ENCODE assay signal across 9 mouse cellular contexts in the genomic region with DNA sequence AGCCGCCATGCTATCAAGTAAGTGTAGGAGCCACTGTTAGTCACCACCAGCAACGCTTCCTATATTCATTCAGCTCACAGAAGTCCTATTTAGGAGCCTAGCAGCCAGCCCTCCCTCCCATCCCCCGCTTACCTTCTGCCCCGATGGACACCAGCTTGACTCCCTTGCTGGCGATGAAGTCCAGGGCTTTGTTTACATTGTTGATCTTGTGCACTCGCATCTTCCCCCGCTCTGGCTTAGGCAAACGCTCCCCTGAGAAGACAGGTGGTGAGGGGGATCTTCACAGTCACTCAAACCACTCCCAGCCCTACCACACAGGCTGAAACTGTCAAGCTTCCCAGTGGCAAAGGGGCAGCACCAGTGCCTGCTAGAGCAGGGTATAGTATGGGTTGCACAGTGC. TPM values are rescaled to one million over a fixed set of nuclear protein-coding genes. Genes with fewer than 3 reads are reported as not detected.
A peak's percentile ranks its signal among the peaks of the same experiment; 100 is the strongest.
DNase-seq lines count a peak whose midpoint lies in the region; ATAC-seq and TF ChIP-seq lines count a peak whose summit lies in the region.
"Had no signal": no experiment of that assay in that cellular context is flagged by ENCODE, and none has a peak within 500 bp of the region (broad histone marks: within the 10 kb centered on the region; RNA-seq: fewer than 3 reads in every experiment).

No protein-coding gene starts in this region.

- TF ChIP-seq CTCF in layer of hippocampus, adult 2 months (conservative IDR thresholded peaks at IDR 0.05): no peak
- TF ChIP-seq CTCF in embryonic fibroblast, embryonic 13.5 days (IDR thresholded peaks at IDR 0.05; ENCODE audit: borderline replicate concordance, insufficient read depth, low read length): no peak

- no peak overlapping the region for H3K4me2 ChIP-seq in neural tube, embryonic 15.5 days
- H3K4me2 ChIP-seq: midbrain, embryonic 13.5 days had no signal

- ATAC-seq in neural tube, embryonic 15.5 days (ENCODE audit: low FRiP score): no peak
- no peak for ATAC-seq in erythroblast, adult 5-6 weeks (replicated peaks; ENCODE audit: low FRiP score, poor library complexity, severe bottlenecking)
- ATAC-seq: midbrain, embryonic 13.5 days had no signal

- no peak overlapping the region for H3K9ac ChIP-seq in neural tube, embryonic 15.5 days (replicated peaks)
- H3K9ac ChIP-seq: midbrain, embryonic 13.5 days had no signal

- H3K27me3 ChIP-seq in heart, embryonic 10.5 days (ENCODE audit: insufficient read depth, poor library complexity, severe bottlenecking): no peaks in the 10 kb centered on the region
- H3K27me3 ChIP-seq in neural tube, embryonic 15.5 days (replicated peaks): no peaks in the 10 kb centered on the region
- H3K27me3 ChIP-seq: midbrain, embryonic 13.5 days had no signal

- DNase-seq in heart, embryonic 10.5 days (ENCODE audit: low spot score): no peak
- DNase-seq in heart, adult 18-20 months: no peak
- no peak for DNase-seq in layer of hippocampus, adult 2 months (ENCODE audit: low spot score in 2 of 2)
- DNase-seq in layer of hippocampus, adult 8-10 months (ENCODE audit: low spot score in 2 of 2): no peak
- DNase-seq in adrenal gland, adult 2 months: no peak

- H3K27ac ChIP-seq in heart, embryonic 10.5 days: peak overlapping the region; percentile 88; the same call in 1 of the 2 replicates
- peak overlapping the region; percentile 92 for H3K27ac ChIP-seq in layer of hippocampus, adult 2 months
- H3K27ac ChIP-seq in embryonic fibroblast, embryonic 13.5 days (ENCODE audit: insufficient read depth, low read length): peak overlapping the region; percentile 90
- H3K27ac ChIP-seq in neural tube, embryonic 15.5 days (replicated peaks): peak overlapping the region; percentile 77

- peaks cover 56% of the 10 kb centered on the region for H3K4me1 ChIP-seq in heart, embryonic 10.5 days
- peaks cover 47% of the 10 kb centered on the region for H3K4me1 ChIP-seq in embryonic fibroblast, embryonic 13.5 days (ENCODE audit: control insufficient read depth, insufficient read depth, low read length)
- H3K4me1 ChIP-seq in neural tube, embryonic 15.5 days: peaks cover 68% of the 10 kb centered on the region

- H3K36me3 ChIP-seq in heart, embryonic 10.5 days: peaks cover 61% of the 10 kb centered on the region
- peaks cover 48% of the 10 kb centered on the region for H3K36me3 ChIP-seq in neural tube, embryonic 15.5 days

- no peak overlapping the region for H3K4me3 ChIP-seq in heart, embryonic 10.5 days
- H3K4me3 ChIP-seq in layer of hippocampus, adult 2 months: no peak overlapping the region
- no peak overlapping the region for H3K4me3 ChIP-seq in embryonic fibroblast, embryonic 13.5 days (ENCODE audit: insufficient read depth, low read length)
- H3K4me3 ChIP-seq in neural tube, embryonic 15.5 days (replicated peaks): no peak overlapping the region
- H3K4me3 ChIP-seq: midbrain, embryonic 13.5 days had no signal

- WGBS in heart, embryonic 10.5 days: 65% methylated on average over 8 of the region's 8 CpGs
- 77% methylated on average over 8 of the region's 8 CpGs for WGBS in neural tube, embryonic 15.5 days

- no peaks in the 10 kb centered on the region for H3K9me3 ChIP-seq in heart, embryonic 10.5 days
- no peaks in the 10 kb centered on the region for H3K9me3 ChIP-seq in neural tube, embryonic 15.5 days (replicated peaks)
- H3K9me3 ChIP-seq: midbrain, embryonic 13.5 days had no signal

- TF ChIP-seq POLR2A in embryonic fibroblast, embryonic 13.5 days (IDR thresholded peaks at IDR 0.05; ENCODE audit: low read depth, low read length): no peak

RNA-seq across cellular contexts. Expression of gene Capn12, which starts 37.3 kb away (rescaled TPM):
- polyA plus RNA-seq in heart, embryonic 10.5 days (2016; fragmentation: Nextera tagmentation; extraction: Ambion mirVana): 0.20 and 0.34 TPM in 2 replicates
- total RNA-seq in heart, adult 18-20 months (2021): under 1 TPM; 0.31 to 0.35 TPM
- under 1 TPM; 0.15 to 0.29 TPM for total RNA-seq in layer of hippocampus, adult 2 months (2021)
- total RNA-seq in layer of hippocampus, adult 8-10 months (2022): under 1 TPM; 0.25 to 0.61 (median 0.41) TPM
- polyA plus RNA-seq in embryonic fibroblast, embryonic 13.5 days (2011; ENCODE audit: insufficient read length, low read depth, missing spikeins): 0.23 TPM in 1 of 2 replicates, not detected in the other
- polyA plus RNA-seq in neural tube, embryonic 15.5 days (2015; fragmentation: Nextera tagmentation; extraction: Ambion mirVana): 0.35 and 0.60 TPM in 2 replicates
- not detected in 2 replicates for total RNA-seq in erythroblast, adult 5-6 weeks (2015; ENCODE audit: low replicate concordance)
- total RNA-seq in erythroblast, adult 5-6 weeks (2017; ENCODE audit: low replicate concordance): 0.26 and 0.42 TPM in 2 replicates
- total RNA-seq in adrenal gland, adult 2 months (2021): under 1 TPM in 1 of 2 experiments, not detected in 1; 0.14 TPM
- polyA plus RNA-seq in adrenal gland, adult 2 months (2012; rRNA removed): 0.48 and 0.80 TPM in 2 replicates

RNA-seq across cellular contexts. Expression of gene Actn4, which starts 43.6 kb away (rescaled TPM):
- polyA plus RNA-seq in heart, embryonic 10.5 days (2016; fragmentation: Nextera tagmentation; extraction: Ambion mirVana): 319 and 371 TPM in 2 replicates
- total RNA-seq in heart, adult 18-20 months (2021): 10 to 100 TPM; 64.7 to 66.4 TPM
- total RNA-seq in layer of hippocampus, adult 2 months (2021): 100 to 1,000 TPM; 131 to 134 TPM
- total RNA-seq in layer of hippocampus, adult 8-10 months (2022): 100 to 1,000 TPM; 136 to 138 (median 137) TPM
- polyA plus RNA-seq in embryonic fibroblast, embryonic 13.5 days (2011; ENCODE audit: insufficient read length, low read depth, missing spikeins): 446 and 575 TPM in 2 replicates
- 141 and 177 TPM in 2 replicates for polyA plus RNA-seq in neural tube, embryonic 15.5 days (2015; fragmentation: Nextera tagmentation; extraction: Ambion mirVana)
- 42.0 and 55.3 TPM in 2 replicates for total RNA-seq in erythroblast, adult 5-6 weeks (2015; ENCODE audit: low replicate concordance)
- total RNA-seq in erythroblast, adult 5-6 weeks (2017; ENCODE audit: low replicate concordance): 45.1 and 45.4 TPM in 2 replicates
- total RNA-seq in adrenal gland, adult 2 months (2021): 100 to 1,000 TPM; 247 to 264 TPM
- polyA plus RNA-seq in adrenal gland, adult 2 months (2012; rRNA removed): 301 and 316 TPM in 2 replicates

RNA-seq across cellular contexts. Expression of gene Lgals7, which starts 54.9 kb away (rescaled TPM):
- polyA plus RNA-seq in heart, embryonic 10.5 days (2016; fragmentation: Nextera tagmentation; extraction: Ambion mirVana): 0.24 and 0.81 TPM in 2 replicates
- 1 to 10 TPM in 1 of 2 experiments, under 1 TPM in 1; 0.93 to 1.8 TPM for total RNA-seq in heart, adult 18-20 months (2021)
- total RNA-seq in layer of hippocampus, adult 2 months (2021): not detected
- not detected for total RNA-seq in layer of hippocampus, adult 8-10 months (2022)
- 1.5 and 4.3 TPM in 2 replicates for polyA plus RNA-seq in embryonic fibroblast, embryonic 13.5 days (2011; ENCODE audit: insufficient read length, low read depth, missing spikeins)
- polyA plus RNA-seq in neural tube, embryonic 15.5 days (2015; fragmentation: Nextera tagmentation; extraction: Ambion mirVana): 3.3 and 4.8 TPM in 2 replicates
- total RNA-seq in erythroblast, adult 5-6 weeks (2015; ENCODE audit: low replicate concordance): not detected in 2 replicates
- total RNA-seq in erythroblast, adult 5-6 weeks (2017; ENCODE audit: low replicate concordance): not detected in 2 replicates
- total RNA-seq in adrenal gland, adult 2 months (2021): under 1 TPM; 0.69 to 0.81 TPM
- 0.97 and 2.8 TPM in 2 replicates for polyA plus RNA-seq in adrenal gland, adult 2 months (2012; rRNA removed)
